8 mouse cellular contexts compared by ENCODE assay signal in the genomic region with DNA sequence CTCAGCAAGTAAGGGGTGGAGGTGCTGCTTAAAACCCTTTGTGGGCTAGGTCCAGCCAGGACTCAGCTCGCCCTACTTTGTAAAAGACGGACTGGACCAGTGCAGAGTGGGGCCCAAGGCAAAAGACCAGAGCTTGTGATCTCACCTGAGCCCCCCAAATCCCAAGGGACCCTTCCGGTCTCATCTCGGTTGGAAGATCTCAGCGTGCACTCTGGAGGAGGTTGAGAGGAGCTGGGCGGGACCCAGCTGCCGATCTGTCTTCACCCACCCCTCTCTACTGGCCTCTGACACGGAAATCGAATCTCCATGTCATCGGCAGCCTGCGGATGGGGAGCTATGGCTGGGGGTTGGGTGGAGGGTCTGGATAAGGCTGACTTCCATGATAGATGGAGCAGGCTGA. TPM values are rescaled to one million over a fixed set of nuclear protein-coding genes. Genes with fewer than 3 reads are reported as not detected.
DNase-seq lines count a peak whose midpoint lies in the region; ATAC-seq and TF ChIP-seq lines count a peak whose summit lies in the region.

No protein-coding gene starts in this region.

- TF ChIP-seq POLR2A in olfactory bulb, adult 2 months (IDR thresholded peaks at IDR 0.05; ENCODE audit: insufficient read depth, low read depth, low read length): no peak

- H3K27ac ChIP-seq in embryonic facial prominence, embryonic 14.5 days (replicated peaks; ENCODE audit: low read depth, low read length): no peak overlapping the region
- no peak overlapping the region for H3K27ac ChIP-seq in limb, embryonic 13.5 days
- H3K27ac ChIP-seq in olfactory bulb, adult 2 months (ENCODE audit: insufficient read depth, low read depth, low read length): peak overlapping the region; percentile 1

- ATAC-seq in embryonic facial prominence, embryonic 14.5 days (ENCODE audit: low read depth): no peak
- ATAC-seq in limb, embryonic 13.5 days (ENCODE audit: low FRiP score, low read depth): no peak
- no peak for ATAC-seq in granulocyte monocyte progenitor cell, adult 5-6 weeks (replicated peaks; ENCODE audit: poor library complexity, severe bottlenecking)

- DNase-seq in kidney, postnatal 10 days: peak; percentile 13
- no peak for DNase-seq in kidney, postnatal 25 days
- DNase-seq in embryonic facial prominence, embryonic 14.5 days (ENCODE audit: low spot score): peak; percentile 40
- no peak for DNase-seq in spleen, adult 12 weeks (ENCODE audit: low spot score)
- DNase-seq in frontal cortex, adult 2 months (ENCODE audit: extremely low spot score in 1 of 2, low spot score in 1 of 2): no peak

- 11% methylated on average over 11 of the region's 11 CpGs for WGBS in embryonic facial prominence, embryonic 14.5 days
- 14% methylated on average over 11 of the region's 11 CpGs for WGBS in limb, embryonic 13.5 days
- 36% methylated on average over 11 of the region's 11 CpGs for WGBS in olfactory bulb, adult 2 months

- no peak for TF ChIP-seq CTCF in olfactory bulb, adult 2 months (IDR thresholded peaks at IDR 0.05; ENCODE audit: insufficient read depth, low read depth, low read length)

- H3K4me3 ChIP-seq in embryonic facial prominence, embryonic 14.5 days (ENCODE audit: low read depth, low read length): peak overlapping the region; percentile 66
- H3K4me3 ChIP-seq in limb, embryonic 13.5 days: peak overlapping the region; percentile 56
- peak overlapping the region; percentile 53 for H3K4me3 ChIP-seq in olfactory bulb, adult 2 months (ENCODE audit: insufficient read depth, low read depth, low read length)

- peaks cover 4% of the 10 kb centered on the region; the same call in 1 of the 2 replicates for H3K36me3 ChIP-seq in embryonic facial prominence, embryonic 14.5 days (ENCODE audit: control insufficient read depth, insufficient read depth, low read length)
- peaks cover 5% of the 10 kb centered on the region; the same call in 1 of the 2 replicates for H3K36me3 ChIP-seq in limb, embryonic 13.5 days

- H3K4me2 ChIP-seq in embryonic facial prominence, embryonic 14.5 days (ENCODE audit: low read depth, low read length): peak overlapping the region; percentile 97
- peak overlapping the region; percentile 86 for H3K4me2 ChIP-seq in limb, embryonic 13.5 days (replicated peaks)

- H3K4me1 ChIP-seq in embryonic facial prominence, embryonic 14.5 days (ENCODE audit: control insufficient read depth, insufficient read depth, low read length): peaks cover 15% of the 10 kb centered on the region
- peaks cover 19% of the 10 kb centered on the region for H3K4me1 ChIP-seq in limb, embryonic 13.5 days
- peaks cover 50% of the 10 kb centered on the region for H3K4me1 ChIP-seq in olfactory bulb, adult 2 months (ENCODE audit: control insufficient read depth, insufficient read depth, low read length)

- no peaks in the 10 kb centered on the region for H3K9me3 ChIP-seq in embryonic facial prominence, embryonic 14.5 days (ENCODE audit: control insufficient read depth, low read length)
- no peaks in the 10 kb centered on the region for H3K9me3 ChIP-seq in limb, embryonic 13.5 days

- H3K9ac ChIP-seq in embryonic facial prominence, embryonic 14.5 days (ENCODE audit: low read depth, low read length): peak overlapping the region; percentile 78
- H3K9ac ChIP-seq in limb, embryonic 13.5 days: peak overlapping the region; percentile 85

- H3K27me3 ChIP-seq in embryonic facial prominence, embryonic 14.5 days (replicated peaks; ENCODE audit: control insufficient read depth, insufficient read depth, low read length): 0 out of 2 replicates have a peak, but pooled peaks cover 5% of the 10 kb centered on the region
- H3K27me3 ChIP-seq in limb, embryonic 13.5 days: peaks cover 18% of the 10 kb centered on the region

RNA-seq across cellular contexts. Expression of gene Olfm1, which starts 13.7 kb away (rescaled TPM):
- 45.1 and 46.1 TPM in 2 replicates for polyA plus RNA-seq in embryonic facial prominence, embryonic 14.5 days (2014; fragmentation: Nextera tagmentation; extraction: Ambion mirVana)
- polyA plus RNA-seq in limb, embryonic 13.5 days (2015; fragmentation: Nextera tagmentation; extraction: Ambion mirVana): 15.4 and 16.9 TPM in 2 replicates
- 171 TPM in 1 of 2 replicates, not detected in the other for polyA plus RNA-seq in olfactory bulb, adult 2 months (2012; ENCODE audit: insufficient read depth, insufficient read length, low replicate concordance, missing spikeins)
- 1.3 and 6.3 TPM in 2 replicates for total RNA-seq in granulocyte monocyte progenitor cell, adult 5-6 weeks (2014; fragmentation: Nextera tagmentation)
- 0.56 and 0.93 TPM in 2 replicates for total RNA-seq in granulocyte monocyte progenitor cell, adult 5-6 weeks (2017)
- 1,241 and 1,286 TPM in 2 replicates for polyA plus RNA-seq in frontal cortex, adult 2 months (2012; rRNA removed)

Comparison
In these comparisons a context has a peak if more than half of its experiments do, and no peak if none do; other contexts are left out.
1. DNase-seq: peak in kidney, postnatal 10 days (single experiment) and embryonic facial prominence, embryonic 14.5 days (single experiment); none in kidney, postnatal 25 days (0 of 2), spleen, adult 12 weeks (single experiment) and frontal cortex, adult 2 months (0 of 2).
2. Peak in every context shown above with its lines, with median percentiles within 50 percentile points of each other: H3K4me3 ChIP-seq.